Mouse (Mus musculus): Measurements from ENCODE around the gene Ncam1.

DNA sequence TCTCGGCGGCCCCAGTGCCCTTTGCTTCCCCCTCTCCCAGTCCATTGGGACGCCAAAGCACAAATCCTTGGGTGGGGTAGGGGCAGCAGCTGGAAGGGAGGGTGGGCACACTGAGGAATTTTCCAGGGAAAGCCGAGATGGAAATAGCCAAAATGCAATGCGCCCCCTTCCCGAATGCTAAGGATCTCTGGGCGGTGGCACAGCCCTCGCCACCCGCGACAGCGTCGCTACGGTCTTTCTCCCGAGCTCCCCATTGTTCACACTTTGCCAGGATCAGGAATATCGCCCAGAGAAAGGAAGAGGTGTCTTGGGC lies 1.3 kb downstream of the Ncam1 start:
- TF ChIP-seq CTCF (IDR thresholded peaks at IDR 0.05; ENCODE audit: extremely low read depth, insufficient read depth, insufficient read length, insufficient replicate concordance) (no peak), POLR2A (IDR thresholded peaks at IDR 0.05; ENCODE audit: low read depth, low read length) (no peak)

Data from spleen, adult 2 months (tissue).